Mouse (Mus musculus) retina, embryonic 14.5 days (tissue): ENCODE measurements around the gene Tjp2.
"Not testable (repeated sequence)": the region's sequence is repeated elsewhere in the genome, so short reads cannot be mapped to it uniquely, and the experiment has no call there.

Source experiments
- DNase-seq: peaks from one replicate; pipeline ENCODE4 v3.0.0-alpha.2; 2015; ENCODE audit warnings: low spot score

Tjp2 gene

GRCm38 (mm10) chr19:24224500-24225304 lies at the start of gene Tjp2:
TSS of gene Tjp2 (minus strand) at chr19:24225030.
- peak; percentile 62 for DNase-seq

DNA sequence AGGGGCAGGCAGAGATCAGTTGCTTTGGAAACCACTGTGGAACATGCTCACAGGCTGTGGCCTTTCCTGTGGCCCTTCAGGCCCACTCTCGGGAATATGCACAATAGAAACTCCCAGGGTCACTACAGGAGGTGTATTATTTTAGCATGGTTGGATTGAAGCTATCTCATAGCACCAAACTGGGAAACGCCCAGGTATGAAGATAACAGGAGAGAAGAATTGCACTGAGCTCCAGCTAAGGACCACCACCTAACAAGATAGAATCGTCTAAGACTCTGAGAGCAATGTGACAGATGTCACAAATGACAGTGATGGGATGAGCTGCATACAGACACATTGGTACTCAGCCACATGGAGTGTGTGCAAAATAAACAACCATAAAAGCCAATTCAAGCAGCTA lies 49.5 kb upstream of the Tjp2 start:
- no peak for DNase-seq

DNA sequence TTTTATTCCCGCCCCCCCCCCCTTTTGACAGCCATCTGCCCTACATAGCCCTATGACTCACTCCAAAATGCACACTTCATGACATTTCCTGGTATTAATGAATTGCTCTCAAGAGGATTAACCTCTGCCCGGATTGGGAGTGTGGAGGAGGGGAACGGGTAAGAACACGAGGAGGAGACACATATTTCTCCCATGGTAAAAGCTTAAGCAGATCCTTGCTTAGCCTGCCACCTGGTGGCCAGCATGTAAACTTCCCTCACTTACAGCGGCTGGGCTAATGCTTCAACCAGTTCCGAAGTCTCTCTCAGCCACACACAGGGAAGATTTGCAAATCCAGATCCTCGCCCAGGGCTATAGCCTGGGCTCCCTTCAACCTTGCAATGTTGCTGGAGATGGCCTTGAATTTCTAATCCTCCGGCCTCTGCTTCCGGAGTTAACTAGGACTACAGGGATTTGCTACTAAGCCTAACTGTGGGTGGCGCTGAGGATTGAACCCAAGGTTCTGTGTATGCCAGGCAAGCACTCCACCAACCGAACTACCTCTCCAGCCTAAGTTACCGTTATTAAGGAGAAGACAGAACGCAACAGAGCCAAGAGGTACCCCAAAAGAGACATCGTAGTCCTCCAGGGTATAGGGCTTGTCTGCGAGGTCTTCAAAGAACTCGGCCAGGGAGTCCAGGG lies 47.1 kb upstream of the Tjp2 start:
- peak; percentile 85 for DNase-seq

- no peak for DNase-seq
These were observed 46.5 kb upstream of the Tjp2 start for GRCm38 (mm10) chr19:24271326-24271725.

GRCm38 (mm10) chr19:24268531-24268930 lies 43.7 kb upstream of the Tjp2 start:
- no peak for DNase-seq

DNA sequence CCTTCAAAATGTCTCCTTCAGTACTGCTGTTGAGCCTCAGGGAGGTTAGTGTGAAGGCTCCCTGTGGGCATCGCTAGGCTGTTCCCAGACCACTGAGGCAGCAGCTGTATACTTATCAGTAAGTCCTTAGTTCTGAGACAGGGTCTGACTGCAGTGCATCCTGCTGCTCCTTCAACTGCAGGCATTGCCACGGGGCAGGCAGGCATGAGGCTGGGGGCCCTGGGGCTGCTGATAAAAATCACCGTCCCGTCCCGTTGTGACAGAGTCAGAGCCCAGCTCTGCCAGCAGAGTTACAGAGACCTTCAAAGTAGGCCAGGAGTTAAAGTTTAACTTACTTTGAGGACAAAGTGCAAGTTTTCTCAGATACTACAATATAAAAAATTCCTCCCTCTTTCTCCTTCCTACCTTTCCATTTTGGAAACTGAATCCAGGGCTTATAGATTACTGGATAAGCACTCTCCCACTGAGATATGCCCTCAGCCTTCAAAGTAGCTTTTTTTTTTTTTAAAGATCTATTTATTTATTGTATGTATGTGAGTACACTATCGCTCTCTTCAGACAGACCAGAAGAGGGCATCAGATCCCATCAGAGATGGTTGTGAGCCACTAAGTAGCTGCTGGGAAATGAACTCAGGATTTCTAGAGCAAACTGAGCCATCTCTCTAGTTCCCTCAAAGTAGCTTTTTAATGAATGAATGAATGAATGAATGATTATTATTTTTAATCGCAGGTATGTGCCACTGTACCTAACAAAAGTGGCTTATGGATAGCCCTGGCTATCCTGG lies 41.4 kb upstream of the Tjp2 start:
- DNase-seq, result no peak

GRCm38 (mm10) chr19:24264991-24265390 lies 40.2 kb upstream of the Tjp2 start:
- DNase-seq, result peak; percentile 92

DNA sequence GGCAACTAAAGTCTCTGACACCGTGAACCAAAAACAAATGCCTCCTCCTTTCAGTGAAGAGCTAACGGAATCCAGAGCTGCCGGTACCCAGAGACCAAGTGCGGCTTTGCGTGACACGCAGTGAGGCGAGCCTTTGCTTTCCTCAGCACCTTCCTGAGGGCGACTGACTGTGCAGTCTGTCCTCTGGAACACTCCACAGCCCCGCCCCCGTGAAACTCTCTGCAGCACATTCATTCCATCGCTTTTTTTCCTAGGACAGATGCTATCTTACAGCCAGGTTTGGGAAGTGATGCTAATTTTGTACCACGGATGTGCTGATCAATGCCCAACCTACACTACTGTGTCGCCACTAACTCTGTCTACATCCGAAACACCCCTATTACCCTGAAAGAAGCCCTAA lies 37.9 kb upstream of the Tjp2 start:
- DNase-seq, result no peak

DNA sequence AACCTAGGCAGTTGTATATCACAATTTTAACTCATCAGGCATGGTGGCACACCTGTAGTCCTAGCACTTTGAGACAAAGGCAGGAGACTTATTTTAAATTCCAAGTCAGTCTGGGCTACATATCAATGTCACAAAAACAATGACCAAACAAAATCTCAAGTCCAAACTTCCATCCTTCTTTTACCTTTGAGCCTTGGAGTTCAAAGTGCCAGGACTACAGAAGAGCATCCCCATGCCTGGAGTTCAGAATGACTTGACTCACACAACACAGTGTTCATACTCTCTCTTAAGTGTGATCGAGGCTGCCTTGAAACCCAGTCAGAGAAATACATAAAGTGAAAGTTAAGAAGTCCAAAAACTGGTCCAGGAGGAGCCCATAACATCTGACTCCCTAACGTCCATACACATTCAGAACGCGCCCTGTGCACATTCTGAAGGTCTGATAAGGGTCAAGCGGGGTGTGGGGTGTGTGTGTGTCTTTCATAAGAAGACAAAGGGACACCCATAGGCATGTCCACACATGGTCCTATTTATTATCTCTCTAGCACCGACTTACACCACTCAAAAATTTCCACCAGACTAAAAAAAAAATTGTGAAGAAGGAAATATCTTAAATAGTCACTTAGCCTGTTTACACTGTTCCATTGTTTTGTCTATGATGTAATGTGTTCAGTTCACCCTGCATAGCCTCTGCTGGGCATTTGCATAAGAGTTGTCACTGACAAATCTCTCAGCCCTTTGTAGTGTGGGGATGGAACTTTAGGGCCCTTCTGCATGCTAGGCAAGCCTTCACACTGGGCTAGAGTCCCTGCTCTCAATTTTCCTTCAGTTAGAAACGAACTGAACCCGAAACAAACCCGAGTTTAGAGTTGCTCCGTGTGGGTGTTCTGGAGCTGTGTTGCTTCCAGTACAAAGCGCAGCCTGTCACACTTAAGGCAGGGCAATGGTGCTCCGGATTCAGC lies 34.8 kb upstream of the Tjp2 start:
- no peak for DNase-seq

DNA sequence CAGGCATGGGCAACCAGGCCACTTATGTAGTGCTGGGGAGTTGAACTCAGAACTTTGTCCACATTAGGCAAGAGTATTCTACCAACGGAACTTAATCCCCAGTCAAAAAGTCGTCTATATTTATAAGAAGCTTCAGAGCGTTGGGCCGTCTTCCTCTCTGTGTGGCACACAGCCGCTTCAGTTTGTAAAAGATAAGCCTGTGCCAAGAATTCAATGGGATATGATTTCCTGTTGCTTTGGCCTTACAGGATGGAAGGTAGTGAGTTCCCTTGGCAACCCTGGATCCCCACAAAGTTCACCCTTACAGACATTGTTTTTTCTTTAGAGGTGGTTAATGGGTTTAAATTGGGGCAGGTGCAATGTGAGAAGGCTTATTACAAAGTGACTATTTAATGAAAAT lies 33.5 kb upstream of the Tjp2 start:
- DNase-seq, result no peak

DNA sequence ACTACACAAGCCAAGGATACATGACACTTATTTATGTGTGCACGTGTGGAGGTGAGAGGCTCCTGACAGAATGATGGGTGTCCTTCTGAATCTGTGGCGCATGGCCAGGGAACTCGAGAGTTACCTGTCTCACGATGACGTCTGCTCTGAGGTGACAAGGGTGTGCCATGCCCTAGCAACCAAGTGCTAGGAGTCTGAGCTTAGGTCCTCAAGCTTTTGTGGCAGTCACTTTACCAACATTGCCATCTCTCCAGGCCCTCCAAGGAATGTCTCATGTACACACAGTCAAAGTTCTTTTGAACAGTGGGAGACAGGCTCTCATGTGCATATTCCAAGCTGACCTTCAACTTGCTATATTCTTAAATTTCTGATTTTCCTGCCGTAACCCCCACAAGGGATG lies 33.1 kb upstream of the Tjp2 start:
- DNase-seq, result no peak

DNA sequence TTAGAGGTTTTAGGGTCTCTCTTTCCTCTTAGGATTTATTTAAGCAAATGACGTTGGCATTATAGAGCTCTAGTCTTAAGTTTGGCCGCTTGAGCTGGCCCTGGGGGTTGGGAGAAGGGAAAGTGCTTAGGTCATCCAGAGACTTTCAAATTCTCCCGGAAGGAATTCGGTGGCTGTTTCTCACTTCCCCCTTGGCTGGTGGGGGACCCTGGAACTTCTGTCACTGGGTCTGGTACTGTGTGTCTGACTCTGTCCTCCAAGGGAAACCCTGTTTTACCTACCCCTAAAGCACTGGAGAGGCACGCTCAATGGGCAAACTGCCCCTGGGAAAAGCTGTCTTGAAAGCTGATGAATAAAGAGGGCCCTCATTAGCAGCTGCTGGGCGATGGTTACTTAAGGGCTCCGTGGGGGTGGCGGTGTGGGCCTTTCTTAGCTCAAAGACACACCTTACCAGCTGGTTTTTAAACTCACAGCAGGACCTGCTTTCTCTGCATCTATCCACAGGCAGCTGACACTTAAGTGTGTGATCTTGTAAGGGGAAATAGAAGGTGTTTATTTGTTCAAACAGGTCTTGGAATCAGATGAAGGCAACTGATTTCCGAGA lies 28.9 kb upstream of the Tjp2 start:
- no peak for DNase-seq

- DNase-seq, result no peak
These were observed 27.0 kb upstream of the Tjp2 start for GRCm38 (mm10) chr19:24251869-24252268.

DNA sequence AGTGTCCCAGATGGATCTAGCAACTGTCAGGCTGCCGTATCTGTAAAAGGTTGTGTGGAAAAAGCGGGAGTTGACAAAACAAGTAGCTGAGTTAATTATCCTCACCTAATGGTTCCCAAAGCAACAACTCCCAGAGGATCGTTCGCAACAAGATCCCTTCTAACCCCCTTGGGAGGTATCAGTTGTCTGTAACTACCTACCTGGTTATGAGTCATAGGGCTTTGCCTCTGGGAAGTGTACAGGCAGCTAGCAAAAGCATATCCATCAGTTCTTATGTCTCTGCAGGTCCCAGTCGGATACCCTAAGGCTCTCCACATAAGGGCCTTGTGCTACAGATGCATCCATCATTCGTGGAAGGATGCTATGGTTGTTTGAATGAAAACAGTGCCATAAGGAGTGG lies 18.5 kb upstream of the Tjp2 start:
- DNase-seq, result no peak

DNA sequence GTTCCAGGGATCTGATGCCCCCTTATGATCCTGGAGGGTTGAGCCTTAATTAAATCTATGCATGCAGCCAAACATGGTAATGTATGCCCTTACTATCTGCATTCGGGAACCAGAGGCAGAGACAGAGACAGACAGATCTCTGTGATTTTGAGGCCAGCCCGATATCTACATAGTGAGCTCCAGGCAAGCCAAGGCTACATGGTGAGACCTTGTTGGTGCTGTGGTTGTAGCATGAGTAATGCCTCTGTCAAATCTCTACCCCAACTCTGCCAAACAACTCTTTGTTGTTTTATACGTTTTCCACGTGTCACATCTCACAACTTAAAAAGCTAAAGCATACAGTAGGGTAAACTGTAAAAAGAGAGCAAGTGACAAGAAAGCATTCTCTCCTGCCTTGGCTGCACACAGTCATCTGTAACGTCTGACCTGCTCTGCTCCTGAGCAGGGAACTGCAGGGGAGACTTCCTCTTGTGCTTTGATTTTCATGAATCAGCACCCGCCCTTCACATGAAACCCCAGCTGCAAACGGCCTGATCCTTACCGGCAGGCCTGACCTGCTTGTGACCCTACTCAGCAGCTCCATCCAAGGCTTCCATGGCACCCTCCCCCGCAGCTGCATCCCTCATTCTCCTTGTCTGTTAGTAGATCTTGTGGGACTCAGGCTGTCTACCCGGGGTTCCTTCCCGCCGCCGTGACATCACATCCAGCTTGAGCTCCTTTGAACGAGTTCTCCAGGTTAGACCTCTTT lies 17.1 kb upstream of the Tjp2 start:
- DNase-seq, result peak; percentile 46

DNA sequence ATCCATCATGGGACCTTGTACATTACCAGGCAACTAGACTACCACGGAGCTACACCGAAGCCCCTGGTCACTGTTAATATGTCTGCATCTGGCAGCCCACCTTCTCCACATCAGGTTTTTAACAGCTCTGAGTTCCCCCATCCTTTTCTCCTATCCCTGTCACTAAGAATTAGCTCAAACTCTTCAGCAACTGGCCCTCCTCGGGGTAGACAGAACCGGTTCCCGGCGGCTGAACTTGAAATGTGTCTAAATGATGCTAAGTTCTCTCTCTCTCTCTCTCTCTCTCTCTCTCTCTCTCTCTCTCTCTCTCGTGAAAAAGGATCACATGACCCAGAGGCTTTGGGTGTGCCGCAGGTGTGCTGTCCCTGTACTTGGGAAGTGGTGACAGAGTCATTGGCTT lies 16.4 kb upstream of the Tjp2 start:
- peak; percentile 67 for DNase-seq

DNA sequence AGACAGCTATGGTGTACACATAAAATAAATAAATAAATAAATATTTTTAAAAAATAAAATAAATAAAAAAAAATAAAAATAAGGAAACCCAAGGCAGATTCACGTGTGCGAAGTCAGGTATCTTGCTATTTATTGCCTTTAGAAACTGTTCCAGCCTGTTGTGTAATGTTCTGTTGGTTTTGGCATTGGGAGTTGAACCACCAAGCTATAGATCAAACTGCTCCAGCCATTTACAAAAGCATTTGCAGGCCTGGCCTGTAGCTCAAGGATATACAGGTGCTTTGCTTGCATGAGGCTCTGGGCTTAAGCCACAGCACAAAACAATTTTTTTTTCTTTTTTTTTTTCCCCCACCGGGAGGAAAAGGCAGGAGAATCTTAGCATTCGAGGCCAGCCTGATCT lies 13.2 kb upstream of the Tjp2 start:
- no peak for DNase-seq

GRCm38 (mm10) chr19:24232356-24232755 lies 7.5 kb upstream of the Tjp2 start:
- DNase-seq, result not testable (repeated sequence)

- peak; percentile 47 for DNase-seq
These were observed 471 bp upstream of the Tjp2 start for GRCm38 (mm10) chr19:24225305-24225696.

DNA sequence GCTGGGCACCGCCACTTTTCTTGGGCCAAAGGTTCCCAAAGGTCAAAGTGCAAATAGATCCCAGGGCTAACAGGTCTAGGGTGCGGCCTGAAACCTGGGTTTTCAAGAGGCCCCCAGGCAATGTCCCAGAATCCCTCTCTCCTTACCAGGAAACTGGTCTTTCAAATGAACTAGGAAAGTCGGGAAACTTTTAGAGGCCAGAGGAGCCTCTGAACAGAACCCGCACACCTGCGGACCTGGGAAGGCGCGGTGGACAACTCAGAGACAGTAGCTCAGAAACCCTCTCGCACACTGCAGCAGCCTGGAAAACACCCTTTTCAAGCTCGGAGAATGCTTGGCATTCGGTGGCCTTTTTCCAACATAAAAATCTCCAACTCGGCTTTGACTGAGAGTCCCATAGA lies 979 bp downstream of the Tjp2 start:
- DNase-seq, result no peak

DNA sequence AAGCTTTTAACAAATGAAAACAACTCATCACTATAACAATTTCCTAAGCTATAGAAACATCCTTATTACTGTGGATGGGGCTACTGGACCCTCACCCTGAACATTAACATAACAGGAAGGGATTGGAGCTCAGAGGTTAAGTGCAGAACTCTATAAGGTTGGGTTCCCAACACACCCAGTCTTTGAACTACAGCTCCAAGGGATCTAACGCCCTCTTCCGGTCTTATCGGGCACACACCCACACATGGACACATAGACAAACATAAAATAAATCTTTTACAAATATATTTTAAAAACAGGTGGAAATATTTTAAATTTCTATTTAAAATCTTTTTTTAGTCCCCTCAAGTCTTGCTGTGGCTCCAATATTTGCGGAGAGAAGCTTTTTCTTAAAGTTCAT lies 3.4 kb downstream of the Tjp2 start:
- no peak for DNase-seq
